Mouse (Mus musculus) embryonic facial prominence, embryonic 12.5 days (tissue): ENCODE data around the gene Gm28042. TPM values are rescaled to one million over a fixed set of nuclear protein-coding genes. Genes with fewer than 3 reads are reported as not detected.

Experiments used
- ATAC-seq: fragments of 200-750 bp; cut with Nextera tagmentation; 2 replicates; pipeline ENCODE4 v1.8.0; 2017; ENCODE audit not compliant: insufficient number of reproducible peaks, insufficient read depth, low FRiP score, low TSS enrichment
- H3K27ac ChIP-seq: fragments of 300-500 bp; sonication (generic); 2 replicates; pipeline ENCODE4 v1.5.1; 2016; ENCODE audit warnings: mild to moderate bottlenecking
- H3K27me3 ChIP-seq: fragments of 300-500 bp; sonication (generic); 2 replicates; pipeline ENCODE4 v1.6.1; 2016; ENCODE audit warnings: mild to moderate bottlenecking, moderate library complexity
- H3K36me3 ChIP-seq: fragments of 300-500 bp; sonication (generic); 2 replicates; pipeline ENCODE4 v1.6.1; 2016; ENCODE audit warnings: mild to moderate bottlenecking
- H3K4me1 ChIP-seq: fragments of 300-500 bp; sonication (generic); 2 replicates; pipeline ENCODE4 v1.6.1; 2016
- H3K4me2 ChIP-seq: fragments of 300-500 bp; sonication (generic); replicated peaks from 2 replicates; pipeline ENCODE4 v1.6.1; 2016; ENCODE audit warnings: mild to moderate bottlenecking, moderate library complexity
- H3K4me3 ChIP-seq: fragments of 300-500 bp; sonication (generic); 2 replicates; pipeline ENCODE4 v1.5.1; 2016; ENCODE audit warnings: mild to moderate bottlenecking
- H3K9ac ChIP-seq: fragments of 300-500 bp; sonication (generic); 2 replicates; pipeline ENCODE4 v1.6.1; 2016; ENCODE audit warnings: mild to moderate bottlenecking, moderate library complexity
- H3K9me3 ChIP-seq: fragments of 300-500 bp; sonication (generic); 2 replicates; pipeline ENCODE4 v1.6.1; 2016; ENCODE audit warnings: mild to moderate bottlenecking, moderate library complexity
- WGBS: fragments of 180-500 bp; shearing (Covaris S2); methylation state at CpG from one replicate; pipeline ENCODE4 v1.1.7; 2016; 5-methylcytosine and 5-hydroxymethylcytosine counted together
- polyA plus RNA-seq: library from polyadenylated mRNA; unstranded; fragments of >200 nt; fragmentation: Nextera tagmentation; extraction: Ambion mirVana; gene quantifications from 2 replicates; pipeline ENCODE4 v1.2.1, GENCODE M21; 2016

Gene Gm28042
- 6.1 and 6.4 TPM in 2 replicates for polyA plus RNA-seq

GRCm38 (mm10) chr2:120026984-120027949 lies at the start of gene Gm28042, which contains the start of gene Jmjd7:
TSS of gene Gm28042 (plus strand) at chr2:120027493.
TSS of gene Jmjd7 (plus strand) at chr2:120027483.
- peak within 1 kb of the TSS; percentile 75 for H3K4me3 ChIP-seq
- H3K4me1 ChIP-seq: peaks cover 11% of the 10 kb centered on the region
- no peaks in the 10 kb centered on the region for H3K27me3 ChIP-seq
- ATAC-seq: peak; percentile 74
- 6% methylated on average over 50 of the region's 50 CpGs for WGBS
- peak within 1 kb of the TSS; percentile 75 for H3K9ac ChIP-seq
- H3K36me3 ChIP-seq: peaks cover 53% of the 10 kb centered on the region
- peak within 1 kb of the TSS; percentile 91 for H3K27ac ChIP-seq
- no peaks in the 10 kb centered on the region for H3K9me3 ChIP-seq
- H3K4me2 ChIP-seq: peak within 1 kb of the TSS; percentile 70

GRCm38 (mm10) chr2:119980343-119980986 lies 46.8 kb upstream of the Gm28042 start:
- 90% methylated on average over 7 of the region's 7 CpGs for WGBS

DNA sequence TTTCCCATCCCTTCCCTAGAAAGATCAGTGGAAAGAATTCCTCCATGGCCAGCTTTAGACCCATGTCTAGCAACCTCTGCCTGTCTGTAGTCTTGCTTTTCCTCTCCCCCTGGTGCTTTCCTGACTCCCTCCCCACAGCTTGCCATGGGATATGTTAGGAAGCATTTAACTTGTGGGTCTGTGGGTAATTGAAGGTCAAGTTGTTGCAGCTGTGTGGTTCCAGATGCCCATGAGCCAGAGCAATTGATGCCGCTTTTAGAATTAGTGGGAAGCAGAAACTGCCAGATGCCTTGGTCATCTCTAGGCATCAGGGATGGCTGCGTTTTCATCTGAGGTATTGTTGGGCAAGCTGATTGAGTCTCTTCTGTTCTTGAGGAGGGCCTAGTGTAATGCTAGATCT lies 45.7 kb upstream of the Gm28042 start:
- Histone ChIP-seq H3K27ac (0 out of 2 replicates have a peak overlapping the region, but pooled peaks have one; percentile 17), H3K4me1 (peaks cover 4% of the 10 kb centered on the region), H3K9me3 (no peaks in the 10 kb centered on the region), H3K4me3 (no peak overlapping the region), H3K36me3 (no peaks in the 10 kb centered on the region), H3K27me3 (no peaks in the 10 kb centered on the region), H3K9ac (no peak overlapping the region), H3K4me2 (no peak overlapping the region)
- 27% methylated on average over 2 of the region's 2 CpGs for WGBS
- ATAC-seq: no peak

More at GRCm38 (mm10) chr2:119980343-119980986, 46.8 kb upstream of the Gm28042 start:
- Histone ChIP-seq H3K27me3 (no peaks in the 10 kb centered on the region), H3K36me3 (no peaks in the 10 kb centered on the region), H3K9ac (no peak overlapping the region), H3K9me3 (no peaks in the 10 kb centered on the region), H3K4me2 (no peak overlapping the region), H3K4me3 (no peak overlapping the region), H3K4me1 (peaks cover 4% of the 10 kb centered on the region), H3K27ac (no peak overlapping the region)
- no peak for ATAC-seq

DNA sequence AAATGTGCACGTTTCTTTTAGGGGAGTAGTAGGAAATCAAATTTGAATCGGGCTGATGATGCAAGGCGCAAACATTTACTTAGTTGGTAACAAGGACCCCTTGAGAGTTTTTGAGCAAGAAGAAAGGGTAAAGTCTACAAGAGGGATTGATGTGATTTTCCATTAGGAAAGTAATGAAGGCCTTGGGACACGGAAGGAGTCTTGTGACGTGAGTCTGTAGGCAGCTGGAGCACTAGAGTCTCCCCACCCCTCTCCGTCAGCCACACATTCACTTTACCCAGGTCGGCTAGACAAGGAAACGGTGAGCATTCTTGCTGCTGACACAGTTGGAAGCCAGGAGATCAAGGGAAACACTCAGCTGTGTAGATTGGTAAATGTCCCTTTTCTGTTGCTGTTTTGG lies 41.4 kb upstream of the Gm28042 start:
- Histone ChIP-seq H3K9ac (no peak overlapping the region), H3K4me1 (peaks cover 4% of the 10 kb centered on the region; the same call in 1 of the 2 replicates), H3K27ac (no peak overlapping the region), H3K27me3 (no peaks in the 10 kb centered on the region), H3K4me3 (no peak overlapping the region), H3K9me3 (no peaks in the 10 kb centered on the region), H3K36me3 (no peaks in the 10 kb centered on the region), H3K4me2 (no peak overlapping the region)
- WGBS: 77% methylated on average over 8 of the region's 8 CpGs
- no peak for ATAC-seq

DNA sequence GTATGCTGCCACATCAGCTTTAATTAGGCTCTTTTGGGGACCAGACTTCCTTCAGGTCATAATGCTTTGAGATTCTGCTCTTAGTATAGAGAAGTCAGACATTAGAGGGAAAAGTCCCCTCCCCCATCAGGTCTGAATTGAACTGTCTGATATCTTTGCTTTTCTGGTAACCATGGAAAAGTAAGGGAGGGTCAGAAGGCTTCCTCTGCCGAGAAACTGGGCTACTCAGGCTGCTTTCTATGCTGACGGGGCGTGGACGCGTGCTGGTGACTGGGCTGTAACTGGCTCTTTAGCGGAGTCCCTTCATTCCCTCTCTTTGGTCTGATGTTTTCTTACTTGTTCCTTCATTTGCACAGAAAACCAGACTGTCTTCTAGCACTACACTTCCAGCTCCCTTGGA lies 40.9 kb upstream of the Gm28042 start:
- WGBS: 77% methylated on average over 6 of the region's 6 CpGs
- Histone ChIP-seq H3K4me3 (no peak overlapping the region), H3K4me2 (no peak overlapping the region), H3K4me1 (peaks cover 4% of the 10 kb centered on the region; the same call in 1 of the 2 replicates), H3K9ac (no peak overlapping the region), H3K27me3 (no peaks in the 10 kb centered on the region), H3K27ac (no peak overlapping the region), H3K9me3 (no peaks in the 10 kb centered on the region), H3K36me3 (no peaks in the 10 kb centered on the region)
- no peak for ATAC-seq

DNA sequence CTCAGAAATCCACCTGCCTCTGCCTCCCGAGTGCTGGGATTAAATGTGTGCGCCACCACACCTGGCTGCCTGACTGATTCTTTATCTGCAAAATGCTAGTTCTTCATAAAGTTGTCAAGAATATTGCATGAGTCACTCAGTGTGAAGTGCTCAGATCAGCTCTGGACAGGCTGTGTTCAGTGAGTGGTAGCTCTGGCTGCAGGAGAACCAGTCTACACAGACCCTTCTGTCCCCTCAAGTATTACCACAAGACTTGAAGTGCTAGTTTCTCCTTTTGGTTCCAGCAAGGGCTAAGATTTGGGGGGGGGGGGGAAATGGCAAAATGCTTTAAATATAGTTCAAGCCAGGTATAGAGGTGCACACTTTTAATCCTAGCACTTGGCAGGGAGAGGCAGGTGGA lies 39.9 kb upstream of the Gm28042 start:
- 97% methylated on average over 2 of the region's 2 CpGs for WGBS
- ATAC-seq: no peak
- Histone ChIP-seq H3K27ac (no peak overlapping the region), H3K9ac (no peak overlapping the region), H3K9me3 (no peaks in the 10 kb centered on the region), H3K4me1 (no peaks in the 10 kb centered on the region), H3K4me2 (no peak overlapping the region), H3K4me3 (no peak overlapping the region), H3K36me3 (no peaks in the 10 kb centered on the region), H3K27me3 (no peaks in the 10 kb centered on the region)

DNA sequence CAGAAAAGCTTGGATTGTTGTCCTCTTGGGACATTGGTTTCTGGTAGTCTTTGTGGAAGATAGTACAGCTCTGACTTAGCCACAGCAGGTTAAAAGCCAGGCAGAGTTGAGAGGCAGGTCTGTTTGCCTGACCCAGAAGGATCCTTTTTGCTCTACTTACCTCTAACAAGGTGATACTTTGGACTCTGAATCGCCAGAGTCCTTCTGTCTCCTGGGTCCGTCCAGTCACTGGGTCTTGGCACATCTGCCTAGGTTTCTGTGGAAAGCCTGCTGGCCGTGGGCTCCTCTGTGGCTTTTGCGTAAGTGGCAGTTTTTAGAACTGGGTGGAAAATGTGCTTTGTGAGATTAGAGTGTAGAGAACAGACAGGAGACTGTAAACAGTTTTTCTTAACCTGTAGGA lies 38.3 kb upstream of the Gm28042 start:
- no peak overlapping the region for H3K27ac ChIP-seq
- no peaks in the 10 kb centered on the region for H3K4me1 ChIP-seq
- no peak overlapping the region for H3K9ac ChIP-seq
- ATAC-seq: no peak
- H3K4me2 ChIP-seq: no peak overlapping the region
- H3K9me3 ChIP-seq: no peaks in the 10 kb centered on the region
- no peaks in the 10 kb centered on the region for H3K36me3 ChIP-seq
- H3K4me3 ChIP-seq: no peak overlapping the region
- WGBS: 84% methylated on average over 4 of the region's 4 CpGs
- H3K27me3 ChIP-seq: no peaks in the 10 kb centered on the region

- Histone ChIP-seq H3K4me1 (peaks cover 11% of the 10 kb centered on the region), H3K9me3 (no peaks in the 10 kb centered on the region), H3K4me3 (no peak overlapping the region), H3K4me2 (no peak overlapping the region), H3K9ac (no peak overlapping the region), H3K27ac (no peak overlapping the region), H3K36me3 (no peaks in the 10 kb centered on the region), H3K27me3 (no peaks in the 10 kb centered on the region)
- ATAC-seq: no peak
- WGBS: 73% methylated on average over 6 of the region's 6 CpGs
These were observed 36.4 kb upstream of the Gm28042 start for GRCm38 (mm10) chr2:119990881-119991280.

- Histone ChIP-seq H3K4me2 (no peak overlapping the region), H3K36me3 (no peaks in the 10 kb centered on the region), H3K27me3 (no peaks in the 10 kb centered on the region), H3K9me3 (no peaks in the 10 kb centered on the region), H3K4me1 (peaks cover 25% of the 10 kb centered on the region), H3K4me3 (no peak overlapping the region), H3K9ac (no peak overlapping the region), H3K27ac (no peak overlapping the region)
- WGBS: 66% methylated on average over 2 of the region's 2 CpGs
- ATAC-seq: no peak
These were observed 34.9 kb upstream of the Gm28042 start for GRCm38 (mm10) chr2:119992349-119992748.

GRCm38 (mm10) chr2:119993515-119993914 lies 33.8 kb upstream of the Gm28042 start:
- 51% methylated on average over 2 of the region's 2 CpGs for WGBS
- H3K9me3 ChIP-seq: no peaks in the 10 kb centered on the region
- no peak overlapping the region for H3K9ac ChIP-seq
- no peak for ATAC-seq
- no peak overlapping the region for H3K4me3 ChIP-seq
- H3K27ac ChIP-seq: no peak overlapping the region
- no peaks in the 10 kb centered on the region for H3K27me3 ChIP-seq
- H3K36me3 ChIP-seq: no peaks in the 10 kb centered on the region
- no peak overlapping the region for H3K4me2 ChIP-seq
- peaks cover 26% of the 10 kb centered on the region for H3K4me1 ChIP-seq

GRCm38 (mm10) chr2:119994839-119995238 lies 32.5 kb upstream of the Gm28042 start:
- ATAC-seq: no peak
- Histone ChIP-seq H3K27ac (peak overlapping the region; percentile 94), H3K36me3 (0 out of 2 replicates have a peak, but pooled peaks cover 2% of the 10 kb centered on the region), H3K4me3 (no peak overlapping the region), H3K27me3 (no peaks in the 10 kb centered on the region), H3K4me2 (no peak overlapping the region), H3K9ac (no peak overlapping the region), H3K9me3 (no peaks in the 10 kb centered on the region), H3K4me1 (peaks cover 26% of the 10 kb centered on the region)
- WGBS: 88% methylated on average over 6 of the region's 6 CpGs
